Mouse (Mus musculus) forebrain, embryonic 15.5 days (tissue): ENCODE results near the gene Dnah8. TPM values are rescaled to one million over a fixed set of nuclear protein-coding genes. Genes with fewer than 3 reads are reported as not detected.

Source experiments
- ATAC-seq: fragments of 200-750 bp; cut with Nextera tagmentation; replicated peaks from 2 replicates; pipeline ENCODE4 v1.8.0; 2017; ENCODE audit warnings: mild to moderate bottlenecking, moderate TSS enrichment, moderate library complexity
- H3K27ac ChIP-seq: fragments of 300-500 bp; sonication (generic); replicated peaks from 2 replicates; pipeline ENCODE4 v1.5.1; 2015; ENCODE audit warnings: mild to moderate bottlenecking, inconsistent platforms
- H3K27me3 ChIP-seq: fragments of 300-500 bp; sonication (generic); 2 replicates; pipeline ENCODE4 v1.6.1; 2015; ENCODE audit warnings: inconsistent platforms
- H3K36me3 ChIP-seq: fragments of 300-500 bp; sonication (generic); 2 replicates; pipeline ENCODE4 v1.6.1; 2015; ENCODE audit warnings: mild to moderate bottlenecking, inconsistent platforms
- H3K4me1 ChIP-seq: fragments of 300-500 bp; sonication (generic); 2 replicates; pipeline ENCODE4 v1.6.1; 2015; ENCODE audit warnings: inconsistent platforms
- H3K4me2 ChIP-seq: fragments of 300-500 bp; sonication (generic); replicated peaks from 2 replicates; pipeline ENCODE4 v1.6.1; 2015; ENCODE audit warnings: mild to moderate bottlenecking, inconsistent platforms
- H3K4me3 ChIP-seq: fragments of 300-500 bp; sonication (generic); 2 replicates; pipeline ENCODE4 v1.5.1; 2015; ENCODE audit warnings: mild to moderate bottlenecking, inconsistent platforms
- H3K9ac ChIP-seq: fragments of 300-500 bp; sonication (generic); replicated peaks from 2 replicates; pipeline ENCODE4 v1.6.1; 2015; ENCODE audit warnings: mild to moderate bottlenecking, inconsistent platforms
- H3K9me3 ChIP-seq: fragments of 300-500 bp; sonication (generic); 2 replicates; pipeline ENCODE4 v1.6.1; 2016; ENCODE audit warnings: inconsistent platforms
- WGBS: fragments of 180-500 bp; shearing (Covaris S2); methylation state at CpG from one replicate; pipeline ENCODE4 v1.1.7; 2015; ENCODE audit warnings: mixed read lengths; 5-methylcytosine and 5-hydroxymethylcytosine counted together
- polyA plus RNA-seq: library from polyadenylated mRNA; unstranded; fragments of >200 nt; fragmentation: Nextera tagmentation; extraction: Ambion mirVana; gene quantifications from 2 replicates; pipeline ENCODE4 v1.2.1, GENCODE M21; 2015

Gene Dnah8
- polyA plus RNA-seq, 1 experiment from 2014 or later, result 0.83 TPM

- no peak for ATAC-seq
- no peaks in the 10 kb centered on the region for H3K9me3 ChIP-seq
- no peak overlapping the region for H3K4me2 ChIP-seq
- no peaks in the 10 kb centered on the region for H3K36me3 ChIP-seq
- H3K27me3 ChIP-seq, result no peaks in the 10 kb centered on the region
- H3K27ac ChIP-seq, result no peak overlapping the region
- 96% methylated on average over 2 of the region's 2 CpGs for WGBS
- H3K9ac ChIP-seq, result no peak overlapping the region
- no peak overlapping the region for H3K4me3 ChIP-seq
- no peaks in the 10 kb centered on the region for H3K4me1 ChIP-seq
Measured at GRCm38 (mm10) chr17:30735454-30735853, 111.3 kb downstream of the Dnah8 start.

GRCm38 (mm10) chr17:30737797-30738196 is 113.6 kb downstream of the Dnah8 start:
- Histone ChIP-seq H3K27me3 (no peaks in the 10 kb centered on the region), H3K4me3 (no peak overlapping the region), H3K4me1 (no peaks in the 10 kb centered on the region), H3K4me2 (no peak overlapping the region), H3K36me3 (no peaks in the 10 kb centered on the region), H3K9ac (no peak overlapping the region), H3K27ac (no peak overlapping the region), H3K9me3 (no peaks in the 10 kb centered on the region)
- no peak for ATAC-seq
- 48% methylated on average over 6 of the region's 6 CpGs for WGBS

DNA sequence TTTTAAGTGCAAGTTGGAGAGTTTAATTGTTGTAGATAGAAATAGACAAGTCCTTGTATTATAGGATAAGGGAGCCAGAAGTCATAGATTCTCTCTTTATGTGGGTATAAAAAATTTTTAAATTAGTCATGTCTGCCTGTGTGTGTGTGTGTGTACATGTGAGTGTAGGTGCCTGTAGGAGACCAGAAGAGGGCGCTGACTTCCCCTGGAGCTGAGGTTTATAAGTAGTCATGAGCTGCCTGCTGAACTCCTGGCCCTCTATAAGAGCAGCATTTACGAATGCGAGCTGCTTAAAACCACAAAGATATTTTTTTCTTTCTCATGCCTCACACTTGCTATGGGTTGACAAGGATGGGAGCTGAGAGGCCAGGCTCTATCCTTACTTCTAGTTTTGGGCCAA is 115.6 kb downstream of the Dnah8 start:
- H3K27me3 ChIP-seq, result no peaks in the 10 kb centered on the region
- no peak overlapping the region for H3K4me2 ChIP-seq
- no peak overlapping the region for H3K9ac ChIP-seq
- H3K36me3 ChIP-seq, result no peaks in the 10 kb centered on the region
- H3K9me3 ChIP-seq, result no peaks in the 10 kb centered on the region
- 91% methylated on average over 3 of the region's 3 CpGs for WGBS
- H3K4me3 ChIP-seq, result no peak overlapping the region
- H3K27ac ChIP-seq, result no peak overlapping the region
- no peaks in the 10 kb centered on the region for H3K4me1 ChIP-seq
- no peak for ATAC-seq

DNA sequence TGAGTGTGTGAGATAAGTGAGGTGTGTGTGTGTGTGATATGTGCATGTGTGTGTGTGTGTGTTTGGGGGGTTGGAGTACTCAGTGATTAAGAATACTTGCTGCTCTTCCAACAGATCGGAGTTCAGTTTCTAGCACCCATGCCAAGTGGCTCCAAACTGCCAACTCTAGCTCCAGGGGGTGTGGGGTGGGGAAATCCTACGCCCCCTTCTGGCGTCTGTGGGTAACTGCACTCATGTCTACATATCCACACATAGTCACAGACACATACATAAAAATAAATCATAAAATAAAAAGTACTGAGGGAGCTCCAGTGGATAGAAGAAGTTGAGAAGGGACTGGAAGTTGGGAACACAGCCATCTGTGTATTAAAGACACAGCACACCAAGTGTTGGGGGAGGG is 119.8 kb downstream of the Dnah8 start:
- Histone ChIP-seq H3K27me3 (no peaks in the 10 kb centered on the region), H3K36me3 (no peaks in the 10 kb centered on the region), H3K4me1 (no peaks in the 10 kb centered on the region), H3K9ac (no peak overlapping the region), H3K27ac (no peak overlapping the region), H3K4me3 (no peak overlapping the region), H3K9me3 (no peaks in the 10 kb centered on the region), H3K4me2 (no peak overlapping the region)
- 77% methylated on average over 3 of the region's 3 CpGs for WGBS
- no peak for ATAC-seq

- no peaks in the 10 kb centered on the region for H3K9me3 ChIP-seq
- no peak overlapping the region for H3K9ac ChIP-seq
- H3K4me3 ChIP-seq, result no peak overlapping the region
- 59% methylated on average over 29 of the region's 29 CpGs for WGBS
- no peak overlapping the region for H3K27ac ChIP-seq
- H3K4me2 ChIP-seq, result no peak overlapping the region
- no peaks in the 10 kb centered on the region for H3K4me1 ChIP-seq
- no peaks in the 10 kb centered on the region for H3K27me3 ChIP-seq
- ATAC-seq, result peak; percentile 72
- H3K36me3 ChIP-seq, result no peaks in the 10 kb centered on the region
Measured at GRCm38 (mm10) chr17:30746056-30747024, 122.2 kb downstream of the Dnah8 start.

GRCm38 (mm10) chr17:30749391-30749790 is 125.2 kb downstream of the Dnah8 start:
- Histone ChIP-seq H3K9ac (no peak overlapping the region), H3K4me3 (no peak overlapping the region), H3K4me2 (no peak overlapping the region), H3K36me3 (no peaks in the 10 kb centered on the region), H3K27ac (no peak overlapping the region), H3K4me1 (peaks cover 12% of the 10 kb centered on the region; the same call in 1 of the 2 replicates), H3K27me3 (no peaks in the 10 kb centered on the region), H3K9me3 (no peaks in the 10 kb centered on the region)
- ATAC-seq, result no peak
- 79% methylated on average over 12 of the region's 12 CpGs for WGBS

GRCm38 (mm10) chr17:30750269-30750668 is 126.1 kb downstream of the Dnah8 start:
- Histone ChIP-seq H3K9me3 (no peaks in the 10 kb centered on the region), H3K4me3 (no peak overlapping the region), H3K4me2 (no peak overlapping the region), H3K36me3 (no peaks in the 10 kb centered on the region), H3K27me3 (no peaks in the 10 kb centered on the region), H3K9ac (no peak overlapping the region), H3K4me1 (peaks cover 12% of the 10 kb centered on the region; the same call in 1 of the 2 replicates), H3K27ac (no peak overlapping the region)
- 41% methylated on average over 6 of the region's 6 CpGs for WGBS
- no peak for ATAC-seq

DNA sequence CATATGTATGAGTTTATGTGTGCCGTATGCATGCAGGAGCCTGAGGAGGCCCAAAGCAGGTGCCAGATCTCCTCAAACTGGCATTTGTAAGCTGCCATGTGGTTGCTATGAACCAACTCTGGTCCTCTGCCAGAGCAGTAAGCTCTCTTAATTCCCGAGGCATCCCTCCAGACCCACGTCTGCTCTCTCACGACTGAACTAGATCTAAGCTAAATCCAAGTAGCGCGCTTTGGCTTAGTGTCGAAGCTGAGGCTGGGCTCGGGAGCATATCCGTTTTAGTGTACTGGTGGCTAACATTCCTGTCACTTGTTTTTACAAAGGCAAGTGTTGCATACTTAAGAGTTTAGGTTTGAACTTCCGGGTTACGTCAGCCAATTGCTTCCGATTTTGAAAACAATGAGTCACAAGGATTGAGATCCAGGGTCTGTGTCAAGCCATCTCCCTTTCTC is 128.2 kb downstream of the Dnah8 start:
- peaks cover 12% of the 10 kb centered on the region; the same call in 1 of the 2 replicates for H3K4me1 ChIP-seq
- no peaks in the 10 kb centered on the region for H3K9me3 ChIP-seq
- WGBS, result 62% methylated on average over 12 of the region's 12 CpGs
- ATAC-seq, result peak; percentile 85
- no peak overlapping the region for H3K9ac ChIP-seq
- no peak overlapping the region for H3K4me3 ChIP-seq
- H3K27me3 ChIP-seq, result no peaks in the 10 kb centered on the region
- H3K27ac ChIP-seq, result peak overlapping the region; percentile 38; the same call in 1 of the 2 replicates
- no peaks in the 10 kb centered on the region for H3K36me3 ChIP-seq
- H3K4me2 ChIP-seq, result no peak overlapping the region

- no peaks in the 10 kb centered on the region for H3K36me3 ChIP-seq
- no peaks in the 10 kb centered on the region for H3K9me3 ChIP-seq
- 88% methylated on average over 6 of the region's 6 CpGs for WGBS
- H3K4me2 ChIP-seq, result no peak overlapping the region
- no peak for ATAC-seq
- no peak overlapping the region for H3K4me3 ChIP-seq
- H3K9ac ChIP-seq, result no peak overlapping the region
- H3K27me3 ChIP-seq, result no peaks in the 10 kb centered on the region
- peak overlapping the region; percentile 38; the same call in 1 of the 2 replicates for H3K27ac ChIP-seq
- H3K4me1 ChIP-seq, result peaks cover 12% of the 10 kb centered on the region; the same call in 1 of the 2 replicates
Measured at GRCm38 (mm10) chr17:30753201-30753600, 129.0 kb downstream of the Dnah8 start.

DNA sequence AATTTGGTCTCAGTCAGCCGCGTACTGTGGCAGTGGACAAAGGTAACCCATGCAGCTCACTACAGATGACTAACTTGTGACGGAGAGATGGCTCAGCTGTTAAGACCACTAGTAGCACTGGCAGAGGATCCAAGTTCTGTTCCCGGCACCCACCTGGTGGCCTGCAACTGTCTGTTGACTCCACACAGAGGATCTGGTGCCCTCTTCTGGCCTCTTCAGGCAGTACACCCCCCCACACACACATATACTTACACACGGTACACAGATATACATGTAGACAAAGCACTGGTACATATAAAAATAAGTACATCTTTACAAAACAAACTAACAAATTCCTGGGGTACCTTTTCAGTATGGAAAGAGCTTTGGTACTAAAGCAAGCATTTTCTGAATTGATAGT is 132.6 kb downstream of the Dnah8 start:
- H3K9ac ChIP-seq, result no peak overlapping the region
- H3K4me2 ChIP-seq, result no peak overlapping the region
- no peak for ATAC-seq
- WGBS, result 96% methylated on average over 5 of the region's 5 CpGs
- peaks cover 11% of the 10 kb centered on the region; the same call in 1 of the 2 replicates for H3K4me1 ChIP-seq
- no peak overlapping the region for H3K27ac ChIP-seq
- no peak overlapping the region for H3K4me3 ChIP-seq
- no peaks in the 10 kb centered on the region for H3K27me3 ChIP-seq
- no peaks in the 10 kb centered on the region for H3K9me3 ChIP-seq
- no peaks in the 10 kb centered on the region for H3K36me3 ChIP-seq

DNA sequence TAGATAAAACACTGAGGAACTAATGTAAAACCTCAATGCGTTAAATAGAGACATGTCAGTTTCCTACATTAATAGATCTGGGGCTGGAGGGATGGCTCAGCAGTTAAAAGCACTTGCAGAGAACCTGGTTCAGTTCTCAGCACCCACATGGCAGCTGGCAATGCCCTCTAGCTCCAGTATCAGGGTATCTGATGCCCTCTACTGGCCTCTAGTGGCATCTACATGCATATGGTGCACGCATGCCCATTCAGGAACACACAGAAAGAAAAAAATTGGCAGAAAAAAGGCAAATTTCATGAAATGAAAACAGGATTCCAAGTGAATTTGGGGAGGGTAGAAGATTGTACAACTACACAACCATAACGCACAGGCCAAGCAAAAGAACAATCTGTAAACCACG is 136.2 kb downstream of the Dnah8 start:
- Histone ChIP-seq H3K9ac (no peak overlapping the region), H3K4me3 (no peak overlapping the region), H3K36me3 (no peaks in the 10 kb centered on the region), H3K27me3 (no peaks in the 10 kb centered on the region), H3K9me3 (no peaks in the 10 kb centered on the region), H3K27ac (no peak overlapping the region), H3K4me1 (no peaks in the 10 kb centered on the region), H3K4me2 (no peak overlapping the region)
- ATAC-seq, result no peak
- 92% methylated on average over 4 of the region's 4 CpGs for WGBS

DNA sequence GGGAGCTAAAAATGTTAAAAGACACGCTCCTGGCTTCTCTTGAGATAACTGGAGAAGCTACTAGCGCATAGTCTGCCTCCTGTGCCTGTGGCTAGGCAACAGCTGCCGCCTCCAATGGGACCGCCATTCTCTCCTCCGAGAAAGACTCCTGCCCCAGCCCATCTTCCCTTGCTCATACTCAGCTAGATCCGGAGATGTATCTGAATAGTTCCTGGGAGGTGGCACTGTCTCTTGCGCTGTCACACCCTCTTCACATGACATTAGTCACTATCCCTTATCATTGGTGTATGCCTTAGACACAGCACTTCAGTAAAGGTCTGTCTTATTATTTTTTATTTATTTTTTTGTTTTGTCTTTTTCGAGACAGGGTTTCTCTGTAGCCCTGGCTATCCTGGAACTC is 140.1 kb downstream of the Dnah8 start:
- Histone ChIP-seq H3K9me3 (no peaks in the 10 kb centered on the region), H3K9ac (no peak overlapping the region), H3K27ac (no peak overlapping the region), H3K4me3 (no peak overlapping the region), H3K27me3 (no peaks in the 10 kb centered on the region), H3K4me1 (no peaks in the 10 kb centered on the region), H3K36me3 (no peaks in the 10 kb centered on the region), H3K4me2 (no peak overlapping the region)
- WGBS, result 96% methylated on average over 8 of the region's 8 CpGs
- no peak for ATAC-seq
